Mouse (Mus musculus) mature B cell (primary cell): ENCODE results near the gene Gabrb1.

Experiments
- in situ Hi-C: fragments of 300-500 bp; cut with MboI; formaldehyde crosslinking; loops from 2 replicates; pipeline ENCODE4 v1.14.3; 2019

The Gabrb1 gene

GRCm38 (mm10) chr5:71657482-71658114 lies at the start of gene Gabrb1:
Gabrb1 (plus strand) TSS chr5:71658113.
- in situ Hi-C loops, result no loop called here

- in situ Hi-C loops, result no loop called here
Observed at GRCm38 (mm10) chr5:71608735-71609134, 49.2 kb upstream of the Gabrb1 start.

- in situ Hi-C loops, result no loop called here
Observed at GRCm38 (mm10) chr5:71614311-71614710, 43.6 kb upstream of the Gabrb1 start.

GRCm38 (mm10) chr5:71616734-71617133 lies 41.2 kb upstream of the Gabrb1 start:
- in situ Hi-C loops, result no loop called here

- in situ Hi-C loops, result no loop called here
Observed at GRCm38 (mm10) chr5:71627820-71628219, 30.1 kb upstream of the Gabrb1 start.

GRCm38 (mm10) chr5:71639804-71640203 lies 18.1 kb upstream of the Gabrb1 start:
- in situ Hi-C loops, result no loop called here

- in situ Hi-C loops, result no loop called here
Observed at GRCm38 (mm10) chr5:71648108-71648507, 9.8 kb upstream of the Gabrb1 start.

- in situ Hi-C loops, result no loop called here
Observed at GRCm38 (mm10) chr5:71654056-71654455, 3.9 kb upstream of the Gabrb1 start.

- in situ Hi-C loops, result no loop called here
Observed at GRCm38 (mm10) chr5:71656771-71657170, 1.1 kb upstream of the Gabrb1 start.

GRCm38 (mm10) chr5:71658115-71658497 lies 193 bp downstream of the Gabrb1 start, which contains the start of gene Gabra4:
Gabra4 (minus strand) TSS chr5:71658308.
- in situ Hi-C loops, result no loop called here

- in situ Hi-C loops, result no loop called here
Observed at GRCm38 (mm10) chr5:71665593-71665992, 7.7 kb downstream of the Gabrb1 start.

GRCm38 (mm10) chr5:71699696-71700467 lies 42.0 kb downstream of the Gabrb1 start:
- in situ Hi-C loops, result no loop called here

- in situ Hi-C loops, result no loop called here
Observed at GRCm38 (mm10) chr5:71700468-71701272, 42.8 kb downstream of the Gabrb1 start.

- in situ Hi-C loops, result no loop called here
Observed at GRCm38 (mm10) chr5:71701273-71701614, 43.3 kb downstream of the Gabrb1 start.

- in situ Hi-C loops, result no loop called here
Observed at GRCm38 (mm10) chr5:71732931-71733792, 75.2 kb downstream of the Gabrb1 start.

- in situ Hi-C loops, result no loop called here
Observed at GRCm38 (mm10) chr5:71747411-71747810, 89.5 kb downstream of the Gabrb1 start.

- in situ Hi-C loops, result no loop called here
Observed at GRCm38 (mm10) chr5:71753966-71754365, 96.1 kb downstream of the Gabrb1 start.

GRCm38 (mm10) chr5:71761105-71761504 lies 103.2 kb downstream of the Gabrb1 start:
- in situ Hi-C loops, result no loop called here

- in situ Hi-C loops, result no loop called here
Observed at GRCm38 (mm10) chr5:71781514-71782179, 123.7 kb downstream of the Gabrb1 start.

GRCm38 (mm10) chr5:71822862-71823261 lies 164.9 kb downstream of the Gabrb1 start:
- in situ Hi-C loops, result no loop called here

GRCm38 (mm10) chr5:71828342-71828741 lies 170.4 kb downstream of the Gabrb1 start:
- in situ Hi-C loops, result no loop called here
